Mouse (Mus musculus): ENCODE data around the gene Smpdl3b. TPM values are rescaled to one million over a fixed set of nuclear protein-coding genes. Genes with fewer than 3 reads are reported as not detected.
"Not testable (repeated sequence)": the region's sequence is repeated elsewhere in the genome, so short reads cannot be mapped to it uniquely, and the experiment has no call there.

The Smpdl3b gene
- 1 to 10 TPM in 1 of 2 experiments, under 1 TPM in 1; 0.97 to 1.2 TPM for total RNA-seq (2021)

GRCm38 (mm10) chr4:132756974-132757373, at the start of gene Smpdl3b:
TSS of gene Smpdl3b (minus strand) at chr4:132757252.
- intact Hi-C loops (cut with DNase I): no loop called here

DNA sequence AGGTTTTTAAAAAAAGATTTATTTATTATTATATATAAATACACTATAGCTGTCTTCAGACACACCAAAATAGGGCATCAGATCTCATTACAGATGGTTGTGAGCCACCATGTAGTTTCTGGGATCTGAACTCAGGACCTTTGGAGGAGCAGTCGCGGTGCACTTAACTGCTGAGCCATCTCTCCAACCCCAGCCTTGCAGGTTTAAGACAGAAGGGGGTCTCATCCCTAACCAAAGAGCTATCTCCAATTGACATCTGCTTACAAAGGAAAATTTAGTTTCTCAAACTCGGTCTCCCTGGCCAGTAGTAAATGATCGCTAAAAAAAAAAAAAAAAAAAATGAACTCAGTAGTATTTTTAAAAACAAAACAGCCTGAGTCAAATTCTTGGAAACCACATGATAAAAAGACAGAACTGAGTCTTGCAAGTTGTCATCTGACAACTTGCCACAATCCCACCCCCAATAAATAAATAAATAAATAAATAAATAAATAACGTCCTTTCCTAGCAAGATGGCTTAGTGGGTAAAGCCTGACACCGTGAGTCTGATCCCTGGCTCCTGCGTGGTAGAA, 49.7 kb upstream of the Smpdl3b start:
- intact Hi-C loops (cut with DNase I): no loop called here
- no peak for DNase-seq

More at GRCm38 (mm10) chr4:132756974-132757373, at the start of gene Smpdl3b:
- peak; percentile 69 for DNase-seq

- intact Hi-C loops (cut with DNase I): no loop called here
Observed at GRCm38 (mm10) chr4:132805599-132806197, 48.6 kb upstream of the Smpdl3b start.

DNA sequence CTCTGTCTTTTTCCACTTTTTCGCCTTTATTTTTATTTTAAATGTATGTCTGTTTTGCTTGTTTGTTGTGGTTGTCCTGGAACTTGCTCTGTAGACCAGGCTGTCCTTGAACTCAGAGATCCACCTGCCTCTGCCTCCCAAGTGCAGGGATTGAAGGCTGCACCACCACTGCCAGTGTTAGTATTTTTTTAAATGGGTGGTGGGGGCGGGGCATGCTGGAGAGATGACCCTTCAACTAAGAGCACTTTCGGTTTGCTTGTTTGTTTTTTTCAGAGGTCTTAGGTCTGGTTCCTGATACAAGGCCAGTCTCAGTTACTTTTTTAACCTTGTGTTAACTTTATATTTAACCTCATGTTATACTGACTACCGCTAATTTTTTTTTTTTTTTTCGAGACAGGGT, 48.1 kb upstream of the Smpdl3b start:
- intact Hi-C loops (cut with DNase I): no loop called here
- DNase-seq: no peak

More at GRCm38 (mm10) chr4:132805599-132806197, 48.6 kb upstream of the Smpdl3b start:
- no peak for DNase-seq

DNA sequence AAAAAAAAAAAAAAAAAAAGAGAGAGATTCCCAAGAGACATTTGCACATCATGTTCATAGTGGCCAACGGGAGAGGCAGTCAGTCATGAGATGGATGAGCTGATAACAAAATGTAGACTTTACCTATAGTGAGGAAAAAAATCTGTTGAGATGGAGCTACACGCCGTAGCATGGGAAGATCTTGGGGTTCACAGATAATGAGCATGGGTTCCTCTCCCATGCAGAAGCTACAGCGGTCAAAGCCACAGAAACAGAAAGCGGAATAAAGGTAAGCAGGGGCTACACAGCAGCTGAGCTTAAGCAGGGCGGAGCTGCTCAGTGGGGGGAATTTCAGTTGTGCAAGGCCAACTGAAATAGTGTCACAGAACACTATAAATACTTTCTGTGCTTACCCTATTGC, 47.3 kb upstream of the Smpdl3b start:
- DNase-seq: no peak
- intact Hi-C loops (cut with DNase I): no loop called here

DNA sequence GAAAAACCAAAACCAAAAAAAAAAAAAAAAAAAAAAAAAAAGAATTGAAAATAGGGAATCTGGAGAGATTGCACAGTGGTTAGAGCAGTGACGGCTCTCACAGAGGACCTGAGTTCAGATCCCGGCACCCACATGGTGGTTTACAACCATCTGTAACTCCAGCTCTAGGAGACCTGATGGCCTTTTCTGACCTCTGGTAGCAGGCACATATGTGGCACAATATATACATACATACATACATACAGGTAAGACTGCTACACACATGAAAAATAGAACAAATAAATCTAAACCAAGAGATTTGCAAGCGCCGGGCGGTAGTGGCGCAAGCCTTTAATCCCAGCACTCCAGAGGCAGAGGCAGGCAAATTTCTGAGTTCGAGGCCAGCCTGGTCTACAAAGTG, 46.8 kb upstream of the Smpdl3b start:
- intact Hi-C loops (cut with DNase I): no loop called here
- DNase-seq: no peak

GRCm38 (mm10) chr4:132803212-132803611, 46.2 kb upstream of the Smpdl3b start:
- DNase-seq: no peak
- intact Hi-C loops (cut with DNase I): no loop called here

GRCm38 (mm10) chr4:132802171-132802637, 45.2 kb upstream of the Smpdl3b start:
- intact Hi-C loops (cut with DNase I): no loop called here
- DNase-seq: no peak

GRCm38 (mm10) chr4:132801176-132802077, 44.4 kb upstream of the Smpdl3b start:
- DNase-seq: no peak
- intact Hi-C loops (cut with DNase I): no loop called here

GRCm38 (mm10) chr4:132799845-132800244, 42.8 kb upstream of the Smpdl3b start:
- intact Hi-C loops (cut with DNase I): no loop called here
- DNase-seq: no peak

DNA sequence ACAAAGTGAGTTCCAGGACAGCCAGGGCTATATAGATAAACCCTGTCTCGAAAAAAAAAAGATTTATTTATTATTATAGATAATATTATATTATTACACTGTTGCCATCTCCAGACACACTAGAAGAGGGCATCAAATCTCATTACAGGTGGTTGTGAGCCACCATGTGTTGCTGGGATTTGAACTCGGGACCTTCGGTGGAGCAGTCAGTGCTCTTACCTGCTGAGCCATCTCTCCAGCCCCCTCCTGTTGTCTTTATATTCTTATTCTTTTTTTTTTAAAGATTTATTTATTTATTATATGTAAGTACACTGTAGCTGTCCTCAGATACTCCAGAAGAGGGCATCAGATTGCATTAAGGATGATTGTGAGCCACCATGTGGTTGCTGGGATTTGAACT, 41.6 kb upstream of the Smpdl3b start:
- intact Hi-C loops (cut with DNase I); DNase-seq: not testable (repeated sequence)

DNA sequence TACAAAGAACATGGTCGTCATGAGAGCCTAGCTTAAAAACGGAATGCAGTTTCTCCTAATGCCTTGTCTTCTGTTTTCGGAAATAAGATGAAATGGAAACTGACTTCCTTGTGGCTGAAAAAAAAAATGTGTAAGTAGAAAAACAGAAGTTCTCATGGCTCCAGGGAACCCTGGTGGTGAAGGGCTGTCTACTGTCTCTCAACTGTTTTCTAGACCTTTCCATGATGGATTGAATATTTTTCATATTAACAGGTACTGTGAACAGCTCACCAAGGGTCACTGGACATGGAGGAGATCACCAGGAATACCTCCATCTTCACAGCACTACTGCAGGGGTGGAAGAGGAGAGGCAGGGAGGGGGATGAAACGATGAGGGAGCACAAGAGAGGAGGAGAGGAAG, 41.0 kb upstream of the Smpdl3b start:
- DNase-seq: no peak
- intact Hi-C loops (cut with DNase I): no loop called here

- intact Hi-C loops (cut with DNase I): no loop called here
- no peak for DNase-seq
Observed at GRCm38 (mm10) chr4:132797461-132797860, 40.4 kb upstream of the Smpdl3b start.

- peak; percentile 52 for DNase-seq
- intact Hi-C loops (cut with DNase I): no loop called here
Observed at GRCm38 (mm10) chr4:132796196-132796886, 39.3 kb upstream of the Smpdl3b start, which contains the start of gene Themis2. TSS of gene Themis2 (minus strand) at chr4:132796387.

GRCm38 (mm10) chr4:132795171-132795570, 38.1 kb upstream of the Smpdl3b start:
- intact Hi-C loops (cut with DNase I): no loop called here
- no peak for DNase-seq

DNA sequence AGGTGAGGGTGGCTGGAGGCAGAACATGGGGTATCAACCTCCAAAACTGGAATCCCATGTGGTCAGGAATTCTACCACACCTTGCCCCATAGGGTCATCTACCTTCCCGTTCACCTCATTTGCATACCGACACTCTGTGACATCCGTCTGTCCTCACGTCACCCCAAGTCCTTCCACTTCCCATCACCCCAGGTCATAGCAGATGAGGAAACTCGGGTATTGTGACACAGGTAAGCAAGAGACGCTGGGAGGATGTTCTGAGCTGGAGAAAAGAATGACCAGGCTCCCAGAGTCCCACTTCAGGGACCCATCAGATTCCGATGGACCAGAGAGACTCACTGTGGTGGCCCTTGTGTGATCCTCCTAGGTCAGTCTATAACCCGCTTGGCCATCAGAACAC, 37.7 kb upstream of the Smpdl3b start:
- no peak for DNase-seq
- intact Hi-C loops (cut with DNase I): no loop called here

- intact Hi-C loops (cut with DNase I): no loop called here
- DNase-seq: no peak
Observed at GRCm38 (mm10) chr4:132794028-132794427, 37.0 kb upstream of the Smpdl3b start.

- intact Hi-C loops (cut with DNase I); DNase-seq: not testable (repeated sequence)
Observed at GRCm38 (mm10) chr4:132793322-132794004, 36.4 kb upstream of the Smpdl3b start.

DNA sequence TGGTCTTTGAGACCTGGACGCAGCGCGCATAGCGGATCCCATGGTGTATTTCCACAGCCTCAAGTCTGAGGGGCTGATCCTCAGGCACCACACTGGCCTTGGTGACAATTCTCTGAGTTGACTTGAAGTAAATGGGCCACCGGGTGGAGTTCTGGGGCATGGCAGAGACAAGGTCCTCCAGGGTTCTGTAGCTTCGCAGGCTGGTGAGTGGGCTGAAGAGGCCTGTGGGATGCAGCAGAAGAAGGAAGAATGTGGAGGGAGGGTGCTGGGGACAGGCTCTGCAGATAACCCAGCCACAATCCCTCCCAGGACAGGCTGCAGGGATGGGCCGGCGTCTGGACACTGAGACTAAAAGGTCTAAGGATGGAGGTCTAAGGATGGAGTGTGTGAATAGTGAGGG, 32.7 kb upstream of the Smpdl3b start:
- DNase-seq: no peak

DNA sequence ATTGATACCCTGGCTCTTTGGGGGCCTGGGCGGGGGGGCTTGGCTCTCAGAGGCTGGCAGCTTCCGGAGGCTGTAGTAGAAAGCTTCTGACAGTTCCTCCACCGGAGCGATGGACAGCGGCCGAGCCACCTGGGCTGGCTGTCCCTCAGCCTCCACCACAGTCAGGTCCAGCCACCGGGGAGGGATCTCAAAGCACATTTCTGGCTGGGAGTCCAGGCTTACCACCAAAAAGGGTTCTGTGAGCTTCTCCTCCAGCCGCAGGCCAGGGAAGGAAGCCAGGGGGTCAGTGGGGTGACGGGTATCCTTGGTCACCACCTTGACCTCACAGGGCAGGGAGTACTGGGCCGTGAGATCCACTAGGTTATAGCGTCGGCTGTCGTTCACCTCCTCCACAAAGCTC, 28.2 kb upstream of the Smpdl3b start:
- intact Hi-C loops (cut with DNase I): no loop called here
- no peak for DNase-seq

More for the DNA sequence above, 32.7 kb upstream of the Smpdl3b start:
- intact Hi-C loops (cut with DNase I): no loop called here

Measured in left cerebral cortex, postnatal 4 days (tissue).